In genomic region chr9:41761050-41761576, GRCm38 (mm10) we compare ENCODE assay signal across 19 mouse cellular contexts.
DNase-seq lines count a peak whose midpoint lies in the region; ATAC-seq and TF ChIP-seq lines count a peak whose summit lies in the region.
"Had no signal": no experiment of that assay in that cellular context is flagged by ENCODE, and none has a peak within 500 bp of the region (broad histone marks: within the 10 kb centered on the region; RNA-seq: fewer than 3 reads in every experiment).

No protein-coding gene starts in this region.

- H3K4me2 ChIP-seq in heart, embryonic 16.5 days (ENCODE audit: low read depth, low read length): no peak overlapping the region
- no peak overlapping the region for H3K4me2 ChIP-seq in lung, embryonic 14.5 days
- H3K4me2 ChIP-seq in neural tube, embryonic 12.5 days (replicated peaks): no peak overlapping the region
- no peak overlapping the region for H3K4me2 ChIP-seq in neural tube, embryonic 14.5 days (ENCODE audit: low read depth, low read length)
- H3K4me2 ChIP-seq: embryonic facial prominence, embryonic 12.5 days; forebrain, embryonic 12.5 days; hindbrain, embryonic 15.5 days had no signal

- no peaks in the 10 kb centered on the region; the same call in 1 of the 2 replicates for H3K9me3 ChIP-seq in heart, embryonic 16.5 days (replicated peaks; ENCODE audit: control insufficient read depth, low read length)
- H3K9me3 ChIP-seq in lung, embryonic 14.5 days (ENCODE audit: low read depth, low read length): no peaks in the 10 kb centered on the region
- H3K9me3 ChIP-seq in neural tube, embryonic 12.5 days: no peaks in the 10 kb centered on the region
- no peaks in the 10 kb centered on the region for H3K9me3 ChIP-seq in neural tube, embryonic 14.5 days (ENCODE audit: control insufficient read depth, low read length)
- H3K9me3 ChIP-seq: embryonic facial prominence, embryonic 12.5 days; forebrain, embryonic 12.5 days; hindbrain, embryonic 15.5 days had no signal

- H3K4me1 ChIP-seq in heart, embryonic 16.5 days (ENCODE audit: control insufficient read depth, insufficient read depth, low read length): peaks cover 12% of the 10 kb centered on the region; the same call in 1 of the 2 replicates
- H3K4me1 ChIP-seq in lung, embryonic 14.5 days (ENCODE audit: insufficient read depth): no peaks in the 10 kb centered on the region; the same call in 1 of the 2 replicates
- H3K4me1 ChIP-seq in lung, adult 2 months (ENCODE audit: control insufficient read depth, insufficient read depth, low read length): no peaks in the 10 kb centered on the region
- H3K4me1 ChIP-seq in neural tube, embryonic 12.5 days: peaks cover 3% of the 10 kb centered on the region
- H3K4me1 ChIP-seq in neural tube, embryonic 14.5 days (ENCODE audit: control insufficient read depth, insufficient read depth, low read length): 0 out of 2 replicates have a peak, but pooled peaks cover 1% of the 10 kb centered on the region

- intact Hi-C loops in heart, postnatal 10 days (cut with DNase I): no loop called here

- no peak overlapping the region for H3K4me3 ChIP-seq in heart, embryonic 16.5 days (ENCODE audit: low read length)
- H3K4me3 ChIP-seq in lung, embryonic 14.5 days (ENCODE audit: low read depth, low read length): no peak overlapping the region
- no peak overlapping the region for H3K4me3 ChIP-seq in lung, adult 2 months (replicated peaks; ENCODE audit: extremely low read depth, low read depth, low read length)
- H3K4me3 ChIP-seq in neural tube, embryonic 12.5 days: no peak overlapping the region
- no peak overlapping the region for H3K4me3 ChIP-seq in neural tube, embryonic 14.5 days (ENCODE audit: low read depth, low read length)
- H3K4me3 ChIP-seq: embryonic facial prominence, embryonic 12.5 days; forebrain, embryonic 12.5 days; gastrocnemius, adult 2 months; hindbrain, embryonic 15.5 days had no signal

- peak overlapping the region; percentile 24; the same call in 1 of the 2 replicates for H3K27ac ChIP-seq in heart, embryonic 16.5 days (ENCODE audit: low read length)
- H3K27ac ChIP-seq in lung, embryonic 14.5 days (ENCODE audit: low read depth): no peak overlapping the region
- H3K27ac ChIP-seq in neural tube, embryonic 12.5 days: no peak overlapping the region
- H3K27ac ChIP-seq in neural tube, embryonic 14.5 days (ENCODE audit: low read depth, low read length): no peak overlapping the region
- H3K27ac ChIP-seq: embryonic facial prominence, embryonic 12.5 days; forebrain, embryonic 12.5 days; gastrocnemius, adult 2 months; hindbrain, embryonic 15.5 days had no signal

- ATAC-seq in heart, embryonic 16.5 days (replicated peaks; ENCODE audit: extremely low read depth, insufficient read depth, low FRiP score): peak; percentile 45; the same call in 1 of the 2 replicates
- no peak for ATAC-seq in lung, embryonic 14.5 days (ENCODE audit: insufficient read depth)
- peak; percentile 61; the same call in 1 of the 2 replicates for ATAC-seq in neural tube, embryonic 12.5 days (ENCODE audit: low FRiP score, low read depth)
- ATAC-seq in neural tube, embryonic 14.5 days (ENCODE audit: low read depth): peak; percentile 31; the same call in 1 of the 2 replicates

- no peak for TF ChIP-seq POLR2A in lung, adult 2 months (IDR thresholded peaks at IDR 0.05; ENCODE audit: borderline replicate concordance, extremely low read depth, low read depth, low read length)

- WGBS in heart, embryonic 16.5 days: 31% methylated on average over 3 of the region's 3 CpGs
- 27% methylated on average over 3 of the region's 3 CpGs for WGBS in lung, embryonic 14.5 days
- 45% methylated on average over 3 of the region's 3 CpGs for WGBS in lung, adult 2 months
- 36% methylated on average over 3 of the region's 3 CpGs for WGBS in neural tube, embryonic 12.5 days
- WGBS in neural tube, embryonic 14.5 days: 28% methylated on average over 3 of the region's 3 CpGs

- H3K36me3 ChIP-seq in heart, embryonic 16.5 days (ENCODE audit: control insufficient read depth, insufficient read depth): no peaks in the 10 kb centered on the region
- no peaks in the 10 kb centered on the region for H3K36me3 ChIP-seq in lung, embryonic 14.5 days (ENCODE audit: insufficient read depth)
- H3K36me3 ChIP-seq in neural tube, embryonic 12.5 days: no peaks in the 10 kb centered on the region
- no peaks in the 10 kb centered on the region for H3K36me3 ChIP-seq in neural tube, embryonic 14.5 days (ENCODE audit: control insufficient read depth, insufficient read depth, low read length)
- H3K36me3 ChIP-seq: embryonic facial prominence, embryonic 12.5 days; forebrain, embryonic 12.5 days; hindbrain, embryonic 15.5 days had no signal

- no peak for TF ChIP-seq CTCF in lung, embryonic 14.5 days (IDR thresholded peaks at IDR 0.05; ENCODE audit: low read depth)
- TF ChIP-seq CTCF in lung, adult 2 months (IDR thresholded peaks at IDR 0.05; ENCODE audit: insufficient read depth, low read length): no peak

- H3K9ac ChIP-seq in heart, embryonic 16.5 days (ENCODE audit: low read length): no peak overlapping the region
- no peak overlapping the region for H3K9ac ChIP-seq in lung, embryonic 14.5 days
- H3K9ac ChIP-seq in neural tube, embryonic 12.5 days: no peak overlapping the region
- no peak overlapping the region for H3K9ac ChIP-seq in neural tube, embryonic 14.5 days (replicated peaks; ENCODE audit: low read depth, low read length)
- H3K9ac ChIP-seq: embryonic facial prominence, embryonic 12.5 days; forebrain, embryonic 12.5 days; hindbrain, embryonic 15.5 days had no signal

- DNase-seq in heart, postnatal 10 days: no peak
- DNase-seq in lung, embryonic 14.5 days: peak; percentile 49
- DNase-seq in lung, adult 2 months: no peak
- no peak for DNase-seq in gastrocnemius, adult 8-10 months (ENCODE audit: low spot score in 2 of 2)
- DNase-seq: adrenal gland, adult 2 months; adrenal gland, postnatal 25 days; cerebellum, adult 2 months; cerebellum, postnatal 10 days; embryo, embryonic 11 days; gastrocnemius, adult 2 months; gastrocnemius, postnatal 36 days; heart, adult 11 months; heart, postnatal 36 days had no signal

- no peaks in the 10 kb centered on the region for H3K27me3 ChIP-seq in heart, embryonic 16.5 days (ENCODE audit: control insufficient read depth, insufficient read depth, low read length)
- no peaks in the 10 kb centered on the region for H3K27me3 ChIP-seq in lung, embryonic 14.5 days (ENCODE audit: insufficient read depth, low read length)
- H3K27me3 ChIP-seq in neural tube, embryonic 12.5 days (replicated peaks): no peaks in the 10 kb centered on the region
- no peaks in the 10 kb centered on the region for H3K27me3 ChIP-seq in neural tube, embryonic 14.5 days (ENCODE audit: control insufficient read depth, insufficient read depth, low read length)
- H3K27me3 ChIP-seq: embryonic facial prominence, embryonic 12.5 days; forebrain, embryonic 12.5 days; hindbrain, embryonic 15.5 days had no signal
